Mouse (Mus musculus) forebrain, embryonic 14.5 days (tissue): Measurements from ENCODE around the gene Setd1b. TPM values are rescaled to one million over a fixed set of nuclear protein-coding genes. Genes with fewer than 3 reads are reported as not detected.

ENCODE experiments used
- ATAC-seq: fragments of 200-750 bp; cut with Nextera tagmentation; 2 replicates; pipeline ENCODE4 v1.8.0; 2017; ENCODE audit warnings: mild to moderate bottlenecking, moderate library complexity
- DNase-seq: peaks from one replicate; pipeline ENCODE4 v3.0.0-alpha.2; 2015; ENCODE audit warnings: low spot score
- H3K27ac ChIP-seq: fragments of 300-500 bp; sonication (generic); 2 replicates; pipeline ENCODE4 v1.5.1; 2014; ENCODE audit warnings: low read depth, mild to moderate bottlenecking, control low read depth, low read length, moderate library complexity
- H3K27me3 ChIP-seq: fragments of 300-500 bp; sonication (generic); replicated peaks from 2 replicates; pipeline ENCODE4 v1.6.1; 2014; ENCODE audit warnings: low read length, control low read depth, mixed read lengths; ENCODE audit not compliant: control insufficient read depth, insufficient read depth
- H3K36me3 ChIP-seq: fragments of 300-500 bp; sonication (generic); 2 replicates; pipeline ENCODE4 v1.6.1; 2014; ENCODE audit warnings: low read length, control low read depth; ENCODE audit not compliant: control insufficient read depth, insufficient read depth
- H3K4me1 ChIP-seq: fragments of 300-500 bp; sonication (generic); 2 replicates; pipeline ENCODE4 v1.6.1; 2014; ENCODE audit warnings: antibody characterized with exemption, low read length, control low read depth; ENCODE audit not compliant: control insufficient read depth, insufficient read depth
- H3K4me2 ChIP-seq: fragments of 300-500 bp; sonication (generic); 2 replicates; pipeline ENCODE4 v1.6.1; 2014; ENCODE audit warnings: mild to moderate bottlenecking, control low read depth, low read length
- H3K4me3 ChIP-seq: fragments of 300-500 bp; sonication (generic); 2 replicates; pipeline ENCODE4 v1.5.1; 2014; ENCODE audit warnings: low read depth, low read length, control low read depth
- H3K9ac ChIP-seq: fragments of 300-500 bp; sonication (generic); 2 replicates; pipeline ENCODE4 v1.6.1; 2014; ENCODE audit warnings: mild to moderate bottlenecking, low read length, control low read depth, moderate library complexity
- H3K9me3 ChIP-seq: fragments of 300-500 bp; sonication (generic); replicated peaks from 2 replicates; pipeline ENCODE4 v1.6.1; 2016; ENCODE audit warnings: low read length, control low read depth, mixed read lengths; ENCODE audit not compliant: control insufficient read depth
- WGBS: fragments of 180-500 bp; shearing (Covaris S2); extraction: QIAGEN DNeasy Blood & Tissue Kit; methylation state at CpG from one replicate; pipeline ENCODE4 v1.1.7; 2014; 5-methylcytosine and 5-hydroxymethylcytosine counted together
- polyA plus RNA-seq: library from polyadenylated mRNA; unstranded; fragments of >200 nt; fragmentation: Nextera tagmentation; extraction: Ambion mirVana; gene quantifications from 2 replicates; pipeline ENCODE4 v1.2.1, GENCODE M21; 2014

Setd1b gene
- polyA plus RNA-seq, 1 experiment from 2014 or later, result 8.6 TPM

- 73% methylated on average over 6 of the region's 6 CpGs for WGBS
- H3K9ac ChIP-seq, result no peak overlapping the region
- no peak for ATAC-seq
- H3K4me3 ChIP-seq, result no peak overlapping the region
- no peak overlapping the region for H3K27ac ChIP-seq
- no peak overlapping the region for H3K4me2 ChIP-seq
- H3K27me3 ChIP-seq, result no peaks in the 10 kb centered on the region
- H3K36me3 ChIP-seq, result no peaks in the 10 kb centered on the region
- H3K9me3 ChIP-seq, result no peaks in the 10 kb centered on the region
- DNase-seq, result no peak
- H3K4me1 ChIP-seq, result no peaks in the 10 kb centered on the region
Measured at GRCm38 (mm10) chr5:123181536-123181935, 39.5 kb downstream of the Setd1b start.

- Histone ChIP-seq H3K27me3 (no peaks in the 10 kb centered on the region), H3K27ac (no peak within 1 kb of the TSS), H3K4me1 (no peaks in the 10 kb centered on the region), H3K36me3 (no peaks in the 10 kb centered on the region), H3K4me2 (no peak within 1 kb of the TSS), H3K9me3 (no peaks in the 10 kb centered on the region), H3K4me3 (no peak within 1 kb of the TSS), H3K9ac (no peak within 1 kb of the TSS)
- ATAC-seq (no peak), DNase-seq (no peak)
- 83% methylated on average over 10 of the region's 10 CpGs for WGBS
Measured at GRCm38 (mm10) chr5:123182651-123183050, 40.7 kb downstream of the Setd1b start, which contains the start of gene Hpd. TSS of gene Hpd (minus strand) at chr5:123182727.

GRCm38 (mm10) chr5:123185966-123186365 lies 44.0 kb downstream of the Setd1b start:
- WGBS, result 60% methylated on average over 6 of the region's 6 CpGs
- H3K4me2 ChIP-seq, result no peak overlapping the region
- no peaks in the 10 kb centered on the region for H3K4me1 ChIP-seq
- H3K36me3 ChIP-seq, result no peaks in the 10 kb centered on the region
- H3K4me3 ChIP-seq, result no peak overlapping the region
- ATAC-seq, result no peak
- H3K9me3 ChIP-seq, result no peaks in the 10 kb centered on the region
- no peak overlapping the region for H3K9ac ChIP-seq
- peak; percentile 31 for DNase-seq
- H3K27me3 ChIP-seq, result no peaks in the 10 kb centered on the region
- no peak overlapping the region for H3K27ac ChIP-seq

- Histone ChIP-seq H3K4me1 (no peaks in the 10 kb centered on the region), H3K27me3 (no peaks in the 10 kb centered on the region), H3K4me2 (no peak overlapping the region), H3K36me3 (no peaks in the 10 kb centered on the region), H3K9me3 (no peaks in the 10 kb centered on the region), H3K27ac (no peak overlapping the region), H3K4me3 (no peak overlapping the region), H3K9ac (no peak overlapping the region)
- ATAC-seq, result no peak
- 97% methylated on average over 3 of the region's 3 CpGs for WGBS
- DNase-seq, result no peak
Measured at GRCm38 (mm10) chr5:123187306-123187705, 45.3 kb downstream of the Setd1b start.

GRCm38 (mm10) chr5:123190912-123191311 lies 48.9 kb downstream of the Setd1b start:
- 68% methylated on average over 3 of the region's 3 CpGs for WGBS
- H3K27me3 ChIP-seq, result no peaks in the 10 kb centered on the region
- ATAC-seq, result no peak

GRCm38 (mm10) chr5:123191427-123191826 lies 49.4 kb downstream of the Setd1b start:
- H3K27me3 ChIP-seq, result no peaks in the 10 kb centered on the region
- H3K27ac ChIP-seq, result no peak overlapping the region
- H3K4me1 ChIP-seq, result no peaks in the 10 kb centered on the region
- ATAC-seq (no peak), DNase-seq (no peak)
- H3K4me3 ChIP-seq, result no peak overlapping the region
- WGBS, result 84% methylated on average over 6 of the region's 6 CpGs
- H3K4me2 ChIP-seq, result no peak overlapping the region
- no peaks in the 10 kb centered on the region for H3K9me3 ChIP-seq
- H3K9ac ChIP-seq, result no peak overlapping the region
- H3K36me3 ChIP-seq, result no peaks in the 10 kb centered on the region

More at GRCm38 (mm10) chr5:123190912-123191311, 48.9 kb downstream of the Setd1b start:
- Histone ChIP-seq H3K9me3 (no peaks in the 10 kb centered on the region), H3K36me3 (no peaks in the 10 kb centered on the region), H3K27ac (no peak overlapping the region), H3K4me3 (no peak overlapping the region), H3K4me2 (no peak overlapping the region), H3K9ac (no peak overlapping the region), H3K4me1 (no peaks in the 10 kb centered on the region)
- DNase-seq, result no peak

GRCm38 (mm10) chr5:123192606-123193150 lies 50.7 kb downstream of the Setd1b start:
- WGBS, result 64% methylated on average over 9 of the region's 9 CpGs
- H3K36me3 ChIP-seq, result no peaks in the 10 kb centered on the region
- H3K27me3 ChIP-seq, result no peaks in the 10 kb centered on the region
- H3K4me3 ChIP-seq, result no peak overlapping the region
- no peak for ATAC-seq
- no peaks in the 10 kb centered on the region for H3K9me3 ChIP-seq
- no peaks in the 10 kb centered on the region for H3K4me1 ChIP-seq
- no peak overlapping the region for H3K27ac ChIP-seq
- H3K9ac ChIP-seq, result no peak overlapping the region
- DNase-seq, result no peak
- no peak overlapping the region for H3K4me2 ChIP-seq

GRCm38 (mm10) chr5:123193436-123193835 lies 51.4 kb downstream of the Setd1b start:
- Histone ChIP-seq H3K36me3 (no peaks in the 10 kb centered on the region), H3K4me3 (no peak overlapping the region), H3K27me3 (no peaks in the 10 kb centered on the region), H3K4me2 (no peak overlapping the region), H3K9ac (no peak overlapping the region), H3K27ac (no peak overlapping the region), H3K9me3 (no peaks in the 10 kb centered on the region), H3K4me1 (no peaks in the 10 kb centered on the region)
- DNase-seq (no peak), ATAC-seq (no peak)
- 83% methylated on average over 5 of the region's 5 CpGs for WGBS

GRCm38 (mm10) chr5:123194856-123195255 lies 52.9 kb downstream of the Setd1b start:
- 90% methylated on average over 6 of the region's 6 CpGs for WGBS
- Histone ChIP-seq H3K27ac (no peak overlapping the region), H3K4me1 (no peaks in the 10 kb centered on the region), H3K4me2 (no peak overlapping the region), H3K4me3 (no peak overlapping the region), H3K36me3 (no peaks in the 10 kb centered on the region), H3K9ac (no peak overlapping the region), H3K9me3 (no peaks in the 10 kb centered on the region), H3K27me3 (no peaks in the 10 kb centered on the region)
- no peak for ATAC-seq
- DNase-seq, result no peak
